Mouse (Mus musculus) spleen, adult 2 months (tissue): ENCODE results near the gene Ptprm.

ENCODE experiments used
- CTCF ChIP-seq: fragments of 200-500 bp; IDR thresholded peaks from 2 replicates; pipeline ENCODE4 v1.5.1; 2011; ENCODE audit warnings: mild to moderate bottlenecking, inconsistent platforms; ENCODE audit not compliant: insufficient read depth, insufficient read length, insufficient replicate concordance; ENCODE audit errors: extremely low read depth
- POLR2A ChIP-seq: fragments of 200-500 bp; IDR thresholded peaks from 2 replicates; pipeline ENCODE4 v1.6.1; 2011; ENCODE audit warnings: low read depth, low read length, inconsistent platforms

DNA sequence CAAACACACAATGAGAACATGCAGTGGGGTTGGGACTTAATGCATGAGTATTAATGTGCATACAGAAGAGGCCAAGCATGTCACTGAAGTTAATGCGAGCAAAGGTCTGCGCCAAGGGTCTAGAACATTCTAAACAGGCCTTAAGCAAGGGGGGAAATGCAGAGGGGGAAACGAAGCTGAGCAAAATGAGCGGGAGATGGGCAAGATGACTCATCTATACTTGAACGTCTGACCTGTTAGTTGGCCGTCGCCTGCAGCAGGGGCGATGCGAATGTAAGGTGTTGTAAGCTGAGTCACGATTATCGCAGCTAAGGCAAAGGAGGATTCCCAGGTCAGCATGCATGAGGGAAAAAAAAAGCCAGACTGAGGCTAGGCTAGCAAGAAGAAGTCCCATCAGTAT lies 442.1 kb downstream of the Ptprm start:
- TF ChIP-seq POLR2A (no peak), CTCF (no peak)
